12 mouse cellular contexts compared by ENCODE assay signal in the genomic region with DNA sequence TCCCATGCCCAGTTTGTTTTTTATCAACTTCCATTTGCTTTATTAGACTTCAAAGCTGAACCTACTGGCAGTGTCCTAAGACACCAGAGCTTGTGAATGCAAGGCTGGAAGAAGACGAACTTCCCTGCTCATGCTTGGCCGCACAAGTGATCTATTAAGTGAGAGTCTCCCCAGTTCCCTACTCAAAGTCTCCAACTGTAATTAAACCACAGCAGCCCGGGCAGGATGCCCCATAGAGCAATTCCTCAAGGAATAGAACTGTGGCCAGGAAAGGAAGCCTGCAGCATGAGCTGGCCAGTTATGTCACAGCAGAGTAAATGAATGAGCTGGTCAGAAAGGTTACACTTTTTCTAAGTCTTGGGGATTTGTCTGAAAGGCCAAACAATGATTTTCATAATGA.
DNase-seq lines count a peak whose midpoint lies in the region; ATAC-seq lines count a peak whose summit lies in the region.
"Had no signal": no experiment of that assay in that cellular context is flagged by ENCODE, and none has a peak within 500 bp of the region (broad histone marks: within the 10 kb centered on the region; RNA-seq: fewer than 3 reads in every experiment).

No protein-coding gene starts in this region.

- H3K9me3 ChIP-seq in intestine, embryonic 15.5 days: no peaks in the 10 kb centered on the region
- H3K9me3 ChIP-seq: heart, embryonic 15.5 days; liver, embryonic 12.5 days had no signal

- ATAC-seq in cerebellum, adult (ENCODE audit: insufficient number of reproducible peaks, low FRiP score, low TSS enrichment): no peak
- ATAC-seq in intestine, embryonic 15.5 days: no peak
- ATAC-seq: liver, embryonic 12.5 days had no signal

- H3K27me3 ChIP-seq in intestine, embryonic 15.5 days (replicated peaks): no peaks in the 10 kb centered on the region
- H3K27me3 ChIP-seq: heart, embryonic 15.5 days; liver, embryonic 12.5 days had no signal

- H3K4me2 ChIP-seq in intestine, embryonic 15.5 days (replicated peaks): no peak overlapping the region
- H3K4me2 ChIP-seq: heart, embryonic 15.5 days; liver, embryonic 12.5 days had no signal

- H3K9ac ChIP-seq in intestine, embryonic 15.5 days: no peak overlapping the region
- H3K9ac ChIP-seq: heart, embryonic 15.5 days; liver, embryonic 12.5 days had no signal

- H3K36me3 ChIP-seq in intestine, embryonic 15.5 days: no peaks in the 10 kb centered on the region
- H3K36me3 ChIP-seq: heart, embryonic 15.5 days; liver, embryonic 12.5 days had no signal

- no peaks in the 10 kb centered on the region for H3K4me1 ChIP-seq in intestine, embryonic 15.5 days (replicated peaks)
- H3K4me1 ChIP-seq: heart, embryonic 15.5 days; liver, embryonic 12.5 days had no signal

- no peak overlapping the region for H3K27ac ChIP-seq in intestine, embryonic 15.5 days
- H3K27ac ChIP-seq: heart, embryonic 15.5 days; liver, embryonic 12.5 days had no signal

- DNase-seq in cerebellum, adult 9-10 months: peak; percentile 47
- DNase-seq in ovary, postnatal 36 days (ENCODE audit: low spot score): peak; percentile 29
- DNase-seq in ovary, postnatal 10 days (ENCODE audit: low spot score): no peak
- DNase-seq in heart, postnatal 36 days: peak; percentile 31 to 45
- DNase-seq in lung, postnatal 36 days: peak; percentile 49
- DNase-seq in embryo, embryonic 11 days: no peak
- DNase-seq: cerebellum, adult 11 months had no signal

- WGBS in intestine, embryonic 15.5 days: 50% methylated on average over 3 of the region's 3 CpGs

- intact Hi-C loops in heart, postnatal 36 days (cut with DNase I): loop anchor here (5.0 kb wide), 1 partner anchor 403 kb away; no protein-coding TSS in a partner anchor

- no peak overlapping the region for H3K4me3 ChIP-seq in intestine, embryonic 15.5 days (replicated peaks)
- H3K4me3 ChIP-seq: heart, embryonic 15.5 days; liver, embryonic 12.5 days; myocyte had no signal

Comparison
In these comparisons a context has a peak if more than half of its experiments do, and no peak if none do; other contexts are left out.
1. DNase-seq: peak in cerebellum, adult 9-10 months (single experiment), ovary, postnatal 36 days (single experiment), heart, postnatal 36 days (2 of 2) and lung, postnatal 36 days (single experiment); none in ovary, postnatal 10 days (single experiment) and embryo, embryonic 11 days (single experiment).